Mouse (Mus musculus) cerebellum, adult 8-10 months (tissue): Measurements from ENCODE around the gene Fat3.

ENCODE experiments used
- DNase-seq: peaks from one replicate; pipeline ENCODE4 v3.0.0; 2022

The Fat3 gene

DNA sequence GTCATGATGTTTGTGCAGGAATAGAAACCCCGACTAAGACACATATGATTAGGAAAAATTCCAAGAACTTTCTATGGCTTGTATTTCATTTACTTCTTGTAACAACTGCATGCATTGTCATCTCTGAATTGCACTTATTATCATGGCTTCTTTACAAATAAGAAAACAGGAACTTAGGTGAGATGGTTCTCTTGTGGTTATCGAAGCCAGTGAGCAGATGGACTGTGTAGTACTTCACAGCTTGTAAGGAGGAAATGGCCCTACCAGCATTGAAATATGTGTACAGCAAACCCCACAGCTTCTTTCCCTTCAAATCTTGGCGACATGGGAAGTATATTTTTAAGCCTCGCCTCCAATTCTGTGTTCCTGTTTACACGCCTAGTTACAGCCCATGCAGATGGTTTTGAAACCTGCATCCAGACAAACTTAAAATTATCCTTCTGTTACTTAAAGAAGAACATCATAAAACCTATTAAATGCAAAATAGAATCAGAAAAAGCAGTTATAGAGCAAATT lies 570.1 kb downstream of the Fat3 start:
- no peak for DNase-seq

- DNase-seq: no peak
These were observed 572.8 kb downstream of the Fat3 start for GRCm38 (mm10) chr9:15928331-15928730.

DNA sequence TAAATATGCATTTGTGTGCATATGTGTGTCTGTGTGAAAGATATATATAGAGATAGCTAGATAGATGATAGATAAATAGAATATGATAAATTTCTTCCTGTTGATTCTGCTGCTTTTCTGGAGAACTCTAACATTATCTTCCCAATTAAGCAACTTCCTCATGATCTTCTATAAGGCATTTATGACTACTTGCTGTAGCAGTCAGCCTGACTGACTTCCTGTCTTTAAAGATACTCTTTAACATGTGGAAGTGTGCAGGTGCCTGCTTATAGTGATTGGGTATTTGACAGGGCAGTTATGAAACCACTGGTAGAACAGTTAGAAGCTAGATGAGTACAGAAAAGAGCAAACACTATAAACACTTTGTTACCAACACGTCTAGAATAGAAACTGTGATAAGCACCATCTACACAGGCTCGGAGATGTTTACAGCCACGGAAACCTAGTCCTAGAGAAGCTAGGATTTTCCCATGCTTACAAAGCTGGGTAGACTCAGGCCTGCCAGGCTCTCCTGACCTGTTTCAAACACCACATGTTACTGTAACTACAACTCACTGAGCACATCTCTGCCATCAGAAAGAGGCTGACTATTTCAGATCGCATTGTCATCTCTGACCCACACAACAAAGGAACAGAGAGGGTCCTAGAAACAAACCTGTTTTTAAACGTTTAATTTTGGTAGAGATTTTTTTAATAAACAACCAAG lies 573.6 kb downstream of the Fat3 start:
- no peak for DNase-seq

DNA sequence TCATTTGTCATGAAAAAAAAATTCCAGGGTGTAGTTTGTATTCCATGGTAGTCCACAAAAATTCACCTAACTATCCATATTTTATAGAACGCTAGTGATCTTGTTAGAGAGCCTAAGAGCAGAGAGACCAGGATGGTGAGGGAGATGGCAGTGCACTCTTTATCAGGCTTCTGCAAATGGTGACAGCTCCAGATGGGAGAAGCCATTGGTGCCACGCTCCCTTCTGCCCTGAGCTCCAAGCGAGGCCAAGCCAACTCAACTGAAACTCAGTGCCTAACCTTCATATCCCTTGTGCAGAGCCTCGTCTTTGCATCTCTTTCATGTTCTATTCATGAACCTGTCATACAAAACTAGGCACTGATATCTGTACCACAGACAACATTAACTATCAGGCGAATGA lies 575.8 kb downstream of the Fat3 start:
- no peak for DNase-seq

DNA sequence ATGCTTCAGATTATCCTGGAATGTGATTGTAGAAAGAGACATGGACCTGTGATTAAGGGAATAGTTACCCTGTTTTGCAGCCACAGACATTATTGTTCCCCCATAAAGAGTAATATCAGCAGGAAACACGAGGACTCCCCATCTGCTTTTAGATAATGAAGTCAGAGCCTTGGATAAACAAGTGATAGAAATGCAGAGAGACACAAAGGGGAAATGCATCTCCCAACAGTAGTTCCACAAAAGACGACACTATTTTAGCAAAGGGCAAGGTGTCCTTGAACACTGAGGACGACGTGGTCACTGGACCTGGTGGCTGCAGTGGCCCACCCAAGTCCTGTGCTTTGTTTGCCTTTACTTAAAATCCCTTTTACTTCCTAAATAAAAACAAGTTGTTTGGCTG lies 580.8 kb downstream of the Fat3 start:
- DNase-seq: no peak

- no peak for DNase-seq
These were observed 581.6 kb downstream of the Fat3 start for GRCm38 (mm10) chr9:15919373-15920005.

DNA sequence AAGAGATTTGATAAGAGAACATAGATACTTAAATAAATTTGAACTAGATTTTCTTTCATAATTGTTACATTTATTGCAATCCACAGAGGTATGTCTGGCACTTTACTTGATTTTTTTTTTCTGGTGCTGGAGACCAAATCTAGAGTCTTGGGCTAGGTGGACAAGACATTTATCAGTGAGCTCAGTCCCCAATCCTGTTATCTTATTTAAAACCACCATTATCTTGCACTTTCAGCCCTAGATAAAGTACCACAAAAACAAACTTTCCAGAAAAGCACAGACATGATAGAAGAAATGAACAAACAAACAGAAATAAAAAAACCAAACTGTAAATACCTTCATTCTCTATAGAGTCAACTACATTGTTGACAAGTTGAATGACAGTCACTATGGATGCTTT lies 584.5 kb downstream of the Fat3 start:
- DNase-seq: no peak

DNA sequence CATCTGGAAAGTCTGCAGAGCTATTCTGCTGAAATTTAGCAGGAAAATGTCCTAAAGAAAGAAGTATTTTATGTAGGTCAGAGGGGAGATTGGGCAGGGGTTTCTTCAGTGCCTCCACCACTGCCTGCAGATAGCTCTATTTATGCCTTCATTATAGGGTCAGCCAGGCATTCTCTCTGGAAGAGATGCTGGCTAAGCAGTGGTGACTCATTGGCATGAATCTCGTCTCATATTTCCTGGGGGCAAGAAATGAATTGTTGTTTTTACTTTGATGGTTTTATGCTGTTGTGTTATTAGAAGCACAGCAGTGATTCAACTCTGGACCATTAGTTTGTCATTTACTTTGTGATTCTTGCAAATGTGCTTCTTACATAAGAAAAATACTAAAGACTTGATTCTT lies 588.4 kb downstream of the Fat3 start:
- no peak for DNase-seq

GRCm38 (mm10) chr9:15909397-15910113 lies 591.5 kb downstream of the Fat3 start:
- DNase-seq: no peak

DNA sequence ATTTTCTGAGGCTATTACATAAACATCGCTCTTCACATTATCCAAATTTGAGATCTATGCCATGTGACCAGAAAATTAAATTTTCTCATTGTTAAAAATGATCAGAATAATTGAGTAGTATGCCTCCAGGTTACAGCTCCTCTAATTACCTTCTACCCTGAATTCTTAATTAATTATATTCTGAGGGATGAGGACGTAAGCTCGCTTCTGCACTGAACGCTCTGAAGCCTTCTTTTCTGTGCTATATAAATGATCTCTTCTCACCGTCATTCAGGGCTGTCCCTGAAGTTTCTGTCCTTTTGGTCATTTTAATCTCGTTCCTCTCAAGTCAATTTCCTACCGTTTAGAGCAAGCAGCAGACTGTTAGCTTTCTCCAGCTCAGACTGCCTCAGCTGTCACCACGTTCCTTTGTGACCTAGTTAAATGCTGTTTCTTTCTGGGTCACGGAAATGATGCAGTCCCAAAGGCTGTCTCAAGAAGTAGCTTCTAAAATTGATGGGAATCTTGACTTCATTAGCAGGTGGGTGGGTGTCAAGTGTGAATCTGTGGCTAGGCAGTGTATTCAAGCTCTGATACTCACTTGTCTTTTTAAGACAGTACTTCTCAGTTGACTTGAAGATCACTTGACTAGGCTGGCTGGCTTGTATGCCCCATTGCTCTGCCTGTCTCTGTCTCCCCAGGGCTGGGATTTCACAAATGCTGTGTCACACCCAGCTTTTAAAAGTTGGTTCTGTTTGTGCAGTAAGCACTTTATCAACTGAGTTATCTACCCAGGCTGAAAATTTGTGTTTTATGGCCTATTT lies 596.9 kb downstream of the Fat3 start:
- DNase-seq: no peak

DNA sequence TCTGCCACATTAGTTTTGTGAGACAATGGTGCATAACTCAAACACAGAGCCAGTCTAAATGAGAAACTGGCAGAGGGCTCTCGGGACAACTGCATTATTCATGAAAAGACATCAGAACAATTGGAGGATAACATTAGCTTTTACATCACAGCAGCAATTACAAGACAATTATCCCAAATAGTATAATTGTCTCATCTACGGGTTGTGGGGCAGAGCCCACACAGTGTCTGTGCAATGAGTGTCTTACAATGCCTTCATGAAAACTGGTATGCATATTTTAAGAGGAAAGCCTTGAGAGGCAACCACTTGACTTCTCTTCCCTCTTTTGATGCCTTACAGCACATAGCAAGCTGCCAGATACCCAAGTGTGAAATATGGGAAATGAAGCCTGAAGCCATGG lies 603.0 kb downstream of the Fat3 start:
- DNase-seq: no peak

DNA sequence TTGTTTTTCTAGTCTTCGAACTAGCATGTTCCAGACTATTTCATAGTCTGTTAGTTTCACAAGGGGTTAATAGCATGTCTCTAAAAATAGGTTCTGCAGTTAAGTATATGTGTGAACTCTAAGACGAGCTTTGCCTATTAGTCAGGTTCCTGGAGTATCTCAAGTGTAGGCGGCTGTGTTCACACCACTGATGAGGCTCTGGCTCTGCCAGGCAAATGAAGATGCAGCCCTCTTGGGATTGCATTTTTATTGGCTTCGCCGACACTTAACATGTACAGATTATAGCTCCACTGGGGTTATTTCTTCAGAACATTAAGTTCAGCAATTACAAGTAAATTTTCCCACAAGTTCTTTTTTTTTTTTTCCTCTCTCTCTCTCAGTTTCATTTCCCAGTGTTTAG lies 614.3 kb downstream of the Fat3 start:
- no peak for DNase-seq

- no peak for DNase-seq
These were observed 620.3 kb downstream of the Fat3 start for GRCm38 (mm10) chr9:15880754-15881153.

DNA sequence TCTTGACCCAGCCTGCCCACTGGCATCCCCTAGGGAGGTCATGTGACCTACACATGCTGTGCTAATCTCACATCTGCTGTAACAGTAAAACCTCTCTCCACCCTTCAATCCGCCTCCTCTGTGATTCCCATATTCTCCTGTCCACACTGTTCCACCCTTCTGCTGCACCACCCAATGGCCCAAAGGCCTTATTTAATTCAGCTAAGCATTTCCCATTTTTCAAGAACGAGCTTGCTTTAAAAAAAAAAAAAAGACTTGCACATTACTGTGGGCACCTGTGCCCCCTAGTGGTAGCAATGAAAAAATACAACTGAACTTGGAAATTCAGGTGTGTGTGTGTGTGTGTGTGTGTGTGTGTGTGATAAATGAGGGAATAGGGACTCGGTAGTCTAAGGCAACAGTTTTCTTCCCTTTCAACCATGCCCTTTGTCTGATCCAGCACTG lies 620.9 kb downstream of the Fat3 start:
- peak; percentile 2 for DNase-seq

DNA sequence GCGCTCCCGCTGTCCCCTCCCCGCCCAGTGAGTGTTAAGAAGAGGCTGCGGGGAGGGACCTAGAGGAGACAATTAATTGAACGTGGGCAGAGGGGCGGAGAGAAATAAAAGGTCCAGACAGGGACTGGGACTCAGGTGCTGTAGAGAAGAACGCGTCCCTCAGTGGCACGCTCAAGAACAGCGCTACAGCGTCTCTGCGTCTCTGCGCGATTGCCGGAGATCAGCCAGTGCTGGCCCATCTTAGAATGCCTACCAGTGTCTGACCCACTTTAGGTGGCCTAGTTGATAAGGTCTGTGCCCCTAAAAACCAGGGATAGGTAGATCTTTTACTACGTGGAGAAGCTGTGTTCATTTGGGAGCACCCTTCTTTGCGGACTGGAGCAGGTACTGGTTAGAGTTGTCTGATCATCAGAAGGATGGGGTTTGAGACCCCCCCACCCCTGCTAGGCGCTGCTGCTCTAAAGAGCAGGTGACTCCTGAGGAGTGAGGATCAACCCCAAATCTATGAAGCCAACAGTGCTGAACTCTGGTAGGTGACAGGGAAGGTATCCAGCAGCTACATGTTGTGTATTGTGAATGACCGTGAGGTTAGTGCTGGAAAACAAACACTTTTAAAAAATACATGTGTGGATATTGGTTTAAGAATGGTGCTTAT lies 626.5 kb downstream of the Fat3 start, which contains the start of gene Mtnr1b:
TSS of gene Mtnr1b (minus strand) at position 51 of the 655 bp plus-strand sequence.
- DNase-seq: no peak

DNA sequence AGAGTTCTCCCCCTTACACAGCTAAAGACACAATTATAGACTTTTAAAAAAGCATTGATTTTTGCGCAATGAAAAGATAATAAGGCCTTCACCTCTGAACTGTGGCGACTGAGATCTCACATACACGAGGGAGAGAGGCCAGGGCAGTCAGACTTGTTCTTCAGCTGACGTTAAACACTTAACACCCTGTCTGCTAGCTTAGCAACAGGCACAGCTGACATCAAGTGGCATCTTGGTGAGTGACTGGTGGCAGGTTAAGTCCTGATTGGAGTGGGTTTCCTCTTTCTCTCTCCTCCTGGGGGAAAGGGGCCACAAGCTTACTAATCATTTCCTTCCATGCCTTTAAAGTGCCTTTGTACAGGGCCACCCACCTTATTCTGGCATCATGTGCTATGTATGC lies 631.1 kb downstream of the Fat3 start:
- no peak for DNase-seq

- no peak for DNase-seq
These were observed 631.6 kb downstream of the Fat3 start for GRCm38 (mm10) chr9:15869456-15869855.

DNA sequence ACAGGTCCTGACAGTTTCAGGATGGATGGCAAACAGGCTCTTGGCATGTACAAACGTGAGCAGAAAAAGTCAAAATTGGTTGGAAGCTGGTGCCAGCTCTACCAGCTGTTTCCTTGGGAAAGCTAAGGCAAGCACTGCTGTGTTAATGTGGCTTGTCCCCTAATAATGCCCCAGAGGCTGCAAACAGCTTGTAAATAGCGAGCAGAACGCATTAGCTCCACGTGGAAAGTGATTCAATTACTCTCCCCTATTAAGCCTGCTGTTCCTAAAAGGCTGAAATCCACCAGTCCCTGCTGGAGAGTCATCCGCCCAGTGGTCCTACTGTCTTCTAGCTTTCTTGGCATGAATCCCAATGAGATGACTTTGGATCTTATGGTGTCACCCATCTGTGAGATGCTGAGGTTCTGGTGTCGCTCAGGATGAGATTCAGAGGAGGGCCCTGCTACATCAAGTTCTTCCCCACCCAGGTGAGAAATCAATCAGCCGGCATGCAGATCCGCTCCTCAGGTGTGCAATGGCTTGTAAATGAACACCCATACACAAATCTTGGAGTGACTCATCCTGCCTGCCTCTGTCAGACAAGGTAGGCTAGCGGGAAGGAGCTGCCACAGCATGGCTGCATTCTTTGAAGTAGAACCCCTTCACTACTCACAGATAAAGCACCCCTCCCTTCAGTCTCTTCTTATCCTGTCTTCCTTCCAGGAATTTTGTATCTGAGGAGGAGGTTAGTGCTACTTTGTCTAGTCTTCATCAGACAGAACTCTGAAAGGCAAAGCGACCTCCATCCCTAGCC lies 634.6 kb downstream of the Fat3 start:
- no peak for DNase-seq

DNA sequence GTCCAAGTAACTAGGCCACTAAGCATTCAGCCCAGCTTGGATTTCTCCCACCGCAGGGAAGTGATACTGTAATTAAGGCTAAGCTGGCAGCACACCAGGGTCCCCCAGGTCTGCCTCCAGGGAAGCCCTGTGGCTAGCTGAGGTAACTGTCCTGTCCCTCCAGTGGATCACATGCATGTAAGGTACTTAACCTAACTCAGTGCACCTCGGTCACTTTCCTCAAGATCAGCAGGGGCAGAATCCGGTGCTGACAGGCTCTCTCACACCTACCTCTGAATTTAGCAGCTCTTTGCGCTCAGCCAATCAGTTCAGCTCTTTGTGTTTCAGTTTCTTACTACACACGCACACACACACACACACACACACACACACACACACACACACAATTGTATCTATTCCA lies 639.7 kb downstream of the Fat3 start:
- no peak for DNase-seq
